Mouse (Mus musculus) G1E (cell line): ENCODE measurements around the gene Kif18b. TPM values are rescaled to one million over a fixed set of nuclear protein-coding genes. Genes with fewer than 3 reads are reported as not detected.

Source experiments
- ATAC-seq: 2 replicates; pipeline ENCODE4 v1.8.0; 2016; ENCODE audit warnings: mild to moderate bottlenecking; ENCODE audit not compliant: insufficient number of reproducible peaks, poor library complexity, low FRiP score, severe bottlenecking; ENCODE audit errors: extremely low read depth
- DNase-seq: peaks from one replicate; pipeline ENCODE4 v3.0.0; 2012; ENCODE audit warnings: low spot score
- H3K27me3 ChIP-seq: 2 replicates; pipeline ENCODE4 v1.6.1; 2012; ENCODE audit warnings: mild to moderate bottlenecking, low read length, inconsistent platforms; ENCODE audit not compliant: insufficient read depth
- H3K36me3 ChIP-seq: replicated peaks from 2 replicates; pipeline ENCODE3; 2012; ENCODE audit warnings: mild to moderate bottlenecking, inconsistent platforms
- H3K4me1 ChIP-seq: 2 replicates; pipeline ENCODE4 v1.6.1; 2012; ENCODE audit warnings: low read depth, low read length, inconsistent platforms, mixed read lengths; ENCODE audit not compliant: insufficient read depth
- H3K4me3 ChIP-seq: 2 replicates; pipeline ENCODE4 v1.5.1; 2012; ENCODE audit warnings: low read depth, mild to moderate bottlenecking, inconsistent platforms, low read length, moderate library complexity, mixed read lengths
- H3K9me3 ChIP-seq: replicated peaks from 2 replicates; pipeline ENCODE4 v1.6.1; 2012; ENCODE audit warnings: inconsistent platforms
- CTCF ChIP-seq: IDR thresholded peaks from 2 replicates; pipeline ENCODE4 v1.5.1; 2012; ENCODE audit warnings: low read depth, low read length, inconsistent platforms, mixed read lengths
- GATA1 ChIP-seq: IDR thresholded peaks from 2 replicates; pipeline ENCODE4 v1.6.1; 2012; ENCODE audit warnings: borderline replicate concordance, low read length, inconsistent platforms, mixed read lengths
- GATA2 ChIP-seq: IDR thresholded peaks from 2 replicates; pipeline ENCODE4 v1.6.1; 2012; ENCODE audit warnings: low read depth, low read length, inconsistent platforms, borderline replicate concordance
- POLR2AphosphoS5 ChIP-seq: IDR thresholded peaks from 2 replicates; pipeline ENCODE4 v1.6.1; 2012; ENCODE audit warnings: low read depth, low read length, inconsistent platforms; ENCODE audit not compliant: insufficient replicate concordance
- TAL1 ChIP-seq: conservative IDR thresholded peaks from 2 replicates; pipeline ENCODE4 v1.6.1; 2012; ENCODE audit warnings: low read depth, low read length, inconsistent platforms, mixed read lengths
- polyA plus RNA-seq: library from polyadenylated mRNA; stranded (reverse); fragments of >175 nt; gene quantifications from 2 replicates; pipeline ENCODE4 v1.2.3, GENCODE M21; 2012
- total RNA-seq, 2 experiments: library from RNA; stranded (forward) in 1 of 2; stranded (reverse) in 1 of 2; fragments of 200-1000 nt in 1 of 2; fragments of >200 nt in 1 of 2; fragmentation: Nextera tagmentation in 1 of 2; gene quantifications; 2 replicates each; pipeline ENCODE4 v1.2.3; 2014 to 2017

The Kif18b gene
- total and polyA plus RNA-seq, 3 experiments = 25.5 to 76.2 (median 42.6) TPM

DNA sequence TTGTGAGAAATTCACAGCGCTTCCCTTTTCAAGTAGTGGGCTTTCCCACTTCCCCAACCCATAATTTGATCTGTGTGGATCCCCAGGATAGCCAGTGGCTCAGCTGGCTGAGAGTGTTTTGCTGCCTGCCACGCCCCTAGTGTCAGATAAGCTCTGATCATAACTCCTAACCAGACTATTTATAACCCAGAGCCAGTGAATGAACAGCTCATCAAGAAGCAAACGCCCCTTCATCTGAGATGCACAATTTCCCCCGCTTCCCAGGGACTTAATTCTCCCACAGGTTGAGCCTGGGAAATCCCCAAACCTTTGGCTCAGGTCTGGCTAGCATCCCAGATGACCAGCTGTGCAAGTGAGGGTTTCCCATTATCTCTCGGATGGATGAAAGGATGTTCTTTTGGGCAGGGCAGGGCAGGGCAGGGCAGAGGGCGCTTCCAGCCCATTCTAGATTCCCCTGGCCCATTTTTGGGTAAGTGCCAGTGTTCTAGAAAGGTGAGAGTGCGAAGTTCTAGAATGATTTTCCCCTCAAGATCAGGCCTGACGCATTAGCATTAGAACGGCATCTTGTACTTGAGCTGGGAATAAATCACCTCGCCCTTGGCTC is 40.2 kb downstream of the Kif18b start, which contains the start of gene Fam187a:
Fam187a (plus strand) TSS at position 554 of the 604 bp plus-strand sequence.
- no peak for DNase-seq
- no peak within 1 kb of the TSS for H3K4me3 ChIP-seq
- no peaks in the 10 kb centered on the region for H3K9me3 ChIP-seq
- ATAC-seq = no peak
- peaks cover 16% of the 10 kb centered on the region for H3K4me1 ChIP-seq
- no peaks in the 10 kb centered on the region for H3K36me3 ChIP-seq
- no peak for TF ChIP-seq POLR2AphosphoS5
- no peak for TF ChIP-seq GATA2
- TF ChIP-seq CTCF = no peak
- no peak for TF ChIP-seq TAL1
- TF ChIP-seq GATA1 = no peak
- H3K27me3 ChIP-seq = peaks cover 66% of the 10 kb centered on the region

DNA sequence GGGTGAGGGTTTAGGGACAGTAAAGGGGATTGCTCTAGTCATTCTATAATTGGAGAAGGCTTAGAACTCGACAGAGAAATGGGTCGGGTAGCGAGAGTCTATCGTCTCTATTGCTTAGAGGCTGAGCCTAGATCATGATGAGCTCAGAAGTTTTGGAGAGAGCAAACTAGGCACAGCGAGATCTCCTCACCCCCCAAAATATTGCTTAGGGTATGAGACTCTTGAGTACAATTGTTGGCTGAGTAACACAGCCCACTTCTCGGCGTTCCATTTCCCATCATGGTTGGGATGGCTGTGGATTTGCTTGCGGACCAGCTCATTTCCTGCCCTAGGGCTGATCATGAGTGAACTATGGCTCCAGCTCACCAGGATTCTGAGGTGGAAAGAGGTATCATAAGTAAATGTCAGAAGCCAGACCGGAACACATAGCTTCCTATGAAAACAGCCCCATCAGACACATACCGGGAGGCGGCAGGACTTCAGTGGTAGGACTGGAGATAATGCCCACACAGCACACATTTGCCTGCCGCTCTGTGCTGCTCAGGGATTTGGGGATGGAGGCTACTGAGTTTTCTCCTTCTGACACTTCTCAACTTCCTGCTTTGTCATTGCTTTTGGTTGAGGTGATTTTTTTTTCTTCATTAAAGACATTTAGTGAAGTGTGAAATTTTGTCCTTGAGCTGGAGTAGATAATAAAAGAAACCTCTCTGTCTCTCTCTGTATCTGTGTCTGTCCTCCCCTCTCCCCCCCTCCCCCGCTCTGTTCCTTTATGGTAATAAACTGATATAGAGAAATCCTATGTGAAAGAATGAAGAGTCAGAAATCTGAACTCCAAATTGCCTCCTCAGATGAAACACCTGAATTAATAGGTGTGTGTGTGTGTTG is 43.4 kb downstream of the Kif18b start:
- ATAC-seq (no peak; the same call in 1 of the 2 replicates), DNase-seq (no peak)
- no peak for TF ChIP-seq CTCF
- TF ChIP-seq GATA1 = no peak
- TF ChIP-seq POLR2AphosphoS5 = no peak
- no peak for TF ChIP-seq TAL1
- TF ChIP-seq GATA2 = no peak
- peaks cover 28% of the 10 kb centered on the region for H3K4me1 ChIP-seq
- H3K36me3 ChIP-seq = peaks cover 29% of the 10 kb centered on the region
- no peaks in the 10 kb centered on the region for H3K9me3 ChIP-seq
- H3K4me3 ChIP-seq = peak overlapping the region; percentile 84
- H3K27me3 ChIP-seq = peaks cover 37% of the 10 kb centered on the region

DNA sequence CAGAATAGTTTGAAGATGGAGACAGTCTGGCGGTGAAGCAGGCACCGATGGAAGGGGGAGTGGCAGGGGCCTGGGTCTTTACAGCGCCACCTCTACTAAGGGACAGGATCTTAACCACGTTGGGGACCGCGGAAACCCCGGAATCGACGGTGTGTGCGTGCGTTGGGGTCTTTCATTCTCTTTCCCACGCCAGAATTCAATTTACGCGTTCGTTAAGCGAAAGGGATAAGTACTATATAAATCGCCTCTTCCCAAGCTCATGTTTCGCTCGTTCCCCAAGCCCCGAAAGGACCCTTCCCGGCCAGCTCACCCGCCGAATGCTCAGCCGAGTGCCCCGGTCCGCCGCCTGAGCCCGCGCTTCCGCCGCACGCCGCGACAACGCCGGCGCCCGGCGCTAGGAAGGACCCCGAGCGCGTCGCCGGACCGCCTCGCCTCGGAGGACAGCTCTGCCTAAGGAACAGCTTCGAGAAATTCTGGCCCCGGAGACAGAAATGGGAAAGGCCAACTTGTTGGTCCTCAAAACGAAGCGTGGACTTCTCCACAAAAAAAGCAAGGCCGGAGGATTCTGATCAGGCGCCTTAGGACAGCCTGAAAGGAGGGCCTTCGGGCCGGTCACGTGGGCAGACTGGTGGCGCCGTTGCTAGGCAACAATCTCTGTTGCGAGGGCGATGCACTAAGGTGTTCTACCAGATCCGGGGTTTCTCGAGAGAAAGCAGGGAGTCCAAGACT is 44.2 kb downstream of the Kif18b start, which contains the start of the genes Eftud2 and Ccdc103:
Eftud2 (minus strand) TSS at position 401 of the 729 bp plus-strand sequence.
Ccdc103 (plus strand) TSS at position 620 of the 729 bp plus-strand sequence.
- Histone ChIP-seq H3K27me3 (peaks cover 29% of the 10 kb centered on the region), H3K36me3 (peaks cover 36% of the 10 kb centered on the region), H3K9me3 (no peaks in the 10 kb centered on the region), H3K4me1 (peaks cover 30% of the 10 kb centered on the region), H3K4me3 (peak within 1 kb of the TSS; percentile 84)
- ATAC-seq (peak; percentile 40; the same call in 1 of the 2 replicates), DNase-seq (peak; percentile 78)
- TF ChIP-seq TAL1 = no peak
- no peak for TF ChIP-seq POLR2AphosphoS5
- TF ChIP-seq CTCF = no peak
- TF ChIP-seq GATA2 = no peak
- no peak for TF ChIP-seq GATA1

DNA sequence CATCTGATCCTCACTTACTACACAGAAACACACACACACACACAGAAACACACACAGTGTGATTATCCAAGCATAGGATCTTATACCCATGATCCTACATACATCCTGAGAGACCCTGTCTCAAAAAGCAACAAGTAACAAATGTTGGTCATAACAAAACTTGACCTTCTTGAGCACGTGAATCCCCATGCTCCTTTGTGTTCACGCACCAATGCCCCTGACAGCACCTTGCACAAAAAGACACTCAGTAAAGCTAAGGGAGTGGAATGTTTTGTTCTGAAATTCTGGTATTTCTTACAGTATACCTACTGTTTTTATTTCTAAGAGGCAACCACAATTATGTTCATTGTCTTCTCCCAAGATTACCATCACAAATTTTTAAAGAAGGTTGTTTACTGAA is 45.4 kb downstream of the Kif18b start:
- peaks cover 34% of the 10 kb centered on the region for H3K4me1 ChIP-seq
- DNase-seq (no peak), ATAC-seq (no peak)
- H3K4me3 ChIP-seq = peak overlapping the region; percentile 84; the same call in 1 of the 2 replicates
- H3K27me3 ChIP-seq = peaks cover 18% of the 10 kb centered on the region
- peaks cover 48% of the 10 kb centered on the region for H3K36me3 ChIP-seq
- no peaks in the 10 kb centered on the region for H3K9me3 ChIP-seq
- TF ChIP-seq GATA2 (no peak), POLR2AphosphoS5 (no peak), CTCF (no peak), TAL1 (no peak), GATA1 (no peak)

DNA sequence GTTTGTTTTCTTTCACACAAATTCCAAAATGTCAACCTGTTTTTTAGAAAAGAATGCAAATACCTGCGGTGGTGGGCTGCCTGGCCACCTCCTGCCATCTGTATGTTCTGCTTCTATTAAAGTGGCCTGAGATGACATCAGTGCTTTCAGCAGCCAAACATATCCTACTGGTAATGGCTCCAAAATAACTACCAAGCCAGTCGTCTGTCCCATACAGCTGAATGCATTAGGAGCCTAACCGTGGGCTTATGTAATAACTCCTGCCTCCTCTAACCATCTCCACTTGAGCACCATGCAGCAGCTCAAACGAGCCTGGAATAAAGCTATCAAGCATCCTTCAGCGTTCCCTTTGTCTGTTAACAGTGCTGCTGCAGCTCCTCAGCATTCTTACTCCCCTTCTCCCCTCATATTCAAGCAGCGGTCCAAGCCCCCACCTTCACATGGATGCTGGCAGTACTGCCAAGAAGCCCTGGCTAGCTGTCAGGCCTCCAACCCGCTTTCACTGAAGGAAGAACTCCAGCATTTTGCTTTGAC is 50.1 kb downstream of the Kif18b start:
- peaks cover 21% of the 10 kb centered on the region for H3K4me1 ChIP-seq
- no peak for DNase-seq
- no peak for ATAC-seq
- peaks cover 85% of the 10 kb centered on the region for H3K36me3 ChIP-seq
- TF ChIP-seq TAL1 (no peak), GATA1 (no peak), GATA2 (no peak), CTCF (no peak), POLR2AphosphoS5 (no peak)
- H3K9me3 ChIP-seq = no peaks in the 10 kb centered on the region
- H3K4me3 ChIP-seq = no peak overlapping the region
- H3K27me3 ChIP-seq = no peaks in the 10 kb centered on the region
